10 mouse cellular contexts compared by ENCODE assay signal in the genomic region with DNA sequence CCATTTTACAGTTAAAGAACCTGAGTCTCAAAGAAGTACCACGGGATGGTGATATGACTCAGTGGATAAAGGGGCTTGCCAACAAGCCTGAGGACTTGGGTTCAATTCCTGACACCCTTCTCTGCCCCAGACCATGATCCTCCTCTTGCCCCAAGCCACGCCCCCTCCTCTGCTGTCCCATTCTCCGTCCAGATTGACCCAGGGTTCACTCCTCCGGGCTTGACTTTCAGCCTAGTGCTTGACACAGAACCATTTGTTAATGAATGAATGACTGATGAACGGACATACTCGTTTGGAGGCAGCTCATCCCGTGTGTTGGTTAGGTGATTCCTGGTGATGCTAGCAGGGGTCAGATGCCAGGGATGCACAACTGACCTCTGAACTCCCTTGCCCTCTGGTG. TPM values are rescaled to one million over a fixed set of nuclear protein-coding genes. Genes with fewer than 3 reads are reported as not detected.
DNase-seq lines count a peak whose midpoint lies in the region; ATAC-seq and TF ChIP-seq lines count a peak whose summit lies in the region.
"Had no signal": no experiment of that assay in that cellular context is flagged by ENCODE, and none has a peak within 500 bp of the region (broad histone marks: within the 10 kb centered on the region; RNA-seq: fewer than 3 reads in every experiment).

No protein-coding gene starts in this region.

- peak; percentile 66 for DNase-seq in kidney, adult 2 months
- DNase-seq in kidney, adult 8-10 months: no peak
- DNase-seq in embryonic facial prominence, embryonic 11.5 days (ENCODE audit: low spot score): no peak
- DNase-seq in T-cell, adult 2 months (ENCODE audit: low spot score): no peak
- no peak for DNase-seq in thymus, postnatal 0 days (ENCODE audit: low spot score)

- H3K27me3 ChIP-seq in kidney, adult 2 months (replicated peaks; ENCODE audit: control insufficient read depth, insufficient read depth, low read length): no peaks in the 10 kb centered on the region
- H3K27me3 ChIP-seq in embryonic facial prominence, embryonic 11.5 days (ENCODE audit: control insufficient read depth, insufficient read depth, low read length): peaks cover 8% of the 10 kb centered on the region
- no peaks in the 10 kb centered on the region for H3K27me3 ChIP-seq in hindbrain, embryonic 16.5 days (replicated peaks; ENCODE audit: control insufficient read depth, insufficient read depth, low read length)
- H3K27me3 ChIP-seq in midbrain, embryonic 13.5 days: peaks cover 9% of the 10 kb centered on the region; the same call in 1 of the 2 replicates

- H3K4me3 ChIP-seq in kidney, adult 2 months (ENCODE audit: insufficient read depth, low read depth, low read length): no peak overlapping the region
- H3K4me3 ChIP-seq in embryonic facial prominence, embryonic 11.5 days (ENCODE audit: low read depth, low read length): peak overlapping the region; percentile 49; the same call in 1 of the 2 replicates
- peak overlapping the region; percentile 65 for H3K4me3 ChIP-seq in hindbrain, embryonic 16.5 days (ENCODE audit: low read length)
- H3K4me3 ChIP-seq in midbrain, embryonic 13.5 days (replicated peaks): no peak overlapping the region

- H3K4me1 ChIP-seq in kidney, adult 2 months (ENCODE audit: control insufficient read depth, insufficient read depth, low read length): peaks cover 39% of the 10 kb centered on the region
- H3K4me1 ChIP-seq in embryonic facial prominence, embryonic 11.5 days (ENCODE audit: control insufficient read depth, insufficient read depth, low read length): peaks cover 6% of the 10 kb centered on the region
- H3K4me1 ChIP-seq in hindbrain, embryonic 16.5 days (ENCODE audit: control insufficient read depth, insufficient read depth, low read depth, low read length): peaks cover 5% of the 10 kb centered on the region; the same call in 1 of the 2 replicates
- peaks cover 7% of the 10 kb centered on the region for H3K4me1 ChIP-seq in midbrain, embryonic 13.5 days (replicated peaks)

- H3K9ac ChIP-seq in embryonic facial prominence, embryonic 11.5 days (replicated peaks; ENCODE audit: low read length): no peak overlapping the region; the same call in 1 of the 2 replicates
- H3K9ac ChIP-seq in hindbrain, embryonic 16.5 days (ENCODE audit: low read depth, low read length): no peak overlapping the region; the same call in 1 of the 2 replicates
- no peak overlapping the region for H3K9ac ChIP-seq in midbrain, embryonic 13.5 days (replicated peaks)

- peak overlapping the region; percentile 27 for H3K27ac ChIP-seq in kidney, adult 2 months (ENCODE audit: insufficient read depth, low read depth, low read length)
- H3K27ac ChIP-seq in embryonic facial prominence, embryonic 11.5 days (replicated peaks; ENCODE audit: low read depth, low read length): no peak overlapping the region
- no peak overlapping the region for H3K27ac ChIP-seq in hindbrain, embryonic 16.5 days (ENCODE audit: low read depth, low read length)
- no peak overlapping the region for H3K27ac ChIP-seq in midbrain, embryonic 13.5 days

- no peak overlapping the region for H3K4me2 ChIP-seq in embryonic facial prominence, embryonic 11.5 days (ENCODE audit: low read depth, low read length)
- peak overlapping the region; percentile 94 for H3K4me2 ChIP-seq in hindbrain, embryonic 16.5 days (ENCODE audit: low read length)
- peak overlapping the region; percentile 89; the same call in 1 of the 2 replicates for H3K4me2 ChIP-seq in midbrain, embryonic 13.5 days (replicated peaks)

- no peak for ATAC-seq in embryonic facial prominence, embryonic 11.5 days (replicated peaks; ENCODE audit: insufficient number of reproducible peaks, low FRiP score, low TSS enrichment, low read depth)
- ATAC-seq in hindbrain, embryonic 16.5 days: no peak
- ATAC-seq in midbrain, embryonic 13.5 days: no peak
- ATAC-seq in erythroid progenitor cell, adult 5-6 weeks (replicated peaks; ENCODE audit: low FRiP score, poor library complexity, severe bottlenecking): no peak

- WGBS in kidney, adult 2 months: 34% methylated on average over 7 of the region's 7 CpGs
- 58% methylated on average over 7 of the region's 7 CpGs for WGBS in embryonic facial prominence, embryonic 11.5 days
- WGBS in hindbrain, embryonic 16.5 days: 55% methylated on average over 7 of the region's 7 CpGs
- WGBS in midbrain, embryonic 13.5 days: 78% methylated on average over 7 of the region's 7 CpGs

- TF ChIP-seq CTCF in kidney, adult 2 months (conservative IDR thresholded peaks at IDR 0.05; ENCODE audit: insufficient read depth, insufficient read length, low read depth, low read length): no peak

- no peaks in the 10 kb centered on the region for H3K9me3 ChIP-seq in embryonic facial prominence, embryonic 11.5 days (replicated peaks; ENCODE audit: control insufficient read depth, low read length)
- no peaks in the 10 kb centered on the region for H3K9me3 ChIP-seq in hindbrain, embryonic 16.5 days (ENCODE audit: control insufficient read depth, low read length)
- H3K9me3 ChIP-seq in midbrain, embryonic 13.5 days: 0 out of 2 replicates have a peak, but pooled peaks cover 3% of the 10 kb centered on the region

- no peak for TF ChIP-seq POLR2A in kidney, adult 2 months (IDR thresholded peaks at IDR 0.05; ENCODE audit: low read depth, low read length)

- no peaks in the 10 kb centered on the region for H3K36me3 ChIP-seq in kidney, adult 2 months (ENCODE audit: control insufficient read depth, insufficient read depth, low read length)
- no peaks in the 10 kb centered on the region for H3K36me3 ChIP-seq in embryonic facial prominence, embryonic 11.5 days (replicated peaks; ENCODE audit: control insufficient read depth, insufficient read depth, low read depth, low read length)
- H3K36me3 ChIP-seq in hindbrain, embryonic 16.5 days (ENCODE audit: control insufficient read depth, insufficient read depth, low read length): no peaks in the 10 kb centered on the region
- H3K36me3 ChIP-seq in midbrain, embryonic 13.5 days: no peaks in the 10 kb centered on the region

RNA-seq across cellular contexts. Expression of a gene that starts 1.2 kb away (rescaled TPM):
- polyA plus RNA-seq in kidney, adult 2 months (2012; rRNA removed): 14.3 and 15.0 TPM in 2 replicates
- polyA plus RNA-seq in embryonic facial prominence, embryonic 11.5 days (2014; fragmentation: Nextera tagmentation; extraction: Ambion mirVana): 1.4 and 1.7 TPM in 2 replicates
- 4.3 and 4.8 TPM in 2 replicates for polyA plus RNA-seq in hindbrain, embryonic 16.5 days (2015; fragmentation: Nextera tagmentation; extraction: Ambion mirVana)
- 2.4 and 2.7 TPM in 2 replicates for polyA plus RNA-seq in midbrain, embryonic 13.5 days (2015; fragmentation: Nextera tagmentation; extraction: Ambion mirVana)
- 3.8 and 3.9 TPM in 2 replicates for polyA plus RNA-seq in thymus, postnatal 0 days (2015; fragmentation: Nextera tagmentation; extraction: Ambion mirVana)
- total RNA-seq in erythroid progenitor cell, adult 5-6 weeks (2015; ENCODE audit: low replicate concordance): 1.8 and 2.1 TPM in 2 replicates
- 0.13 TPM in 1 of 2 replicates, not detected in the other for total RNA-seq in erythroid progenitor cell, adult 5-6 weeks (2017; ENCODE audit: low replicate concordance)
- total RNA-seq: MEL had no signal

RNA-seq across cellular contexts. Expression of a gene that starts 6.8 kb away (rescaled TPM):
- polyA plus RNA-seq in kidney, adult 2 months (2012; rRNA removed): not detected in 2 replicates
- polyA plus RNA-seq in embryonic facial prominence, embryonic 11.5 days (2014; fragmentation: Nextera tagmentation; extraction: Ambion mirVana): 0.33 and 0.70 TPM in 2 replicates
- polyA plus RNA-seq in hindbrain, embryonic 16.5 days (2015; fragmentation: Nextera tagmentation; extraction: Ambion mirVana): not detected in 2 replicates
- not detected in 2 replicates for polyA plus RNA-seq in midbrain, embryonic 13.5 days (2015; fragmentation: Nextera tagmentation; extraction: Ambion mirVana)
- polyA plus RNA-seq in thymus, postnatal 0 days (2015; fragmentation: Nextera tagmentation; extraction: Ambion mirVana): 0.09 TPM in 1 of 2 replicates, not detected in the other
- total RNA-seq in erythroid progenitor cell, adult 5-6 weeks (2015; ENCODE audit: low replicate concordance): not detected in 2 replicates
- not detected in 2 replicates for total RNA-seq in erythroid progenitor cell, adult 5-6 weeks (2017; ENCODE audit: low replicate concordance)
- total RNA-seq: hematopoietic stem cell, adult 5-6 weeks; MEL had no signal

Comparison
In these comparisons a context has a peak if more than half of its experiments do, and no peak if none do; other contexts are left out.
1. H3K4me3 ChIP-seq: peak in embryonic facial prominence, embryonic 11.5 days (single experiment) and hindbrain, embryonic 16.5 days (single experiment); none in kidney, adult 2 months (single experiment) and midbrain, embryonic 13.5 days (single experiment).